Mouse (Mus musculus) urinary bladder, postnatal 4 days (tissue): ENCODE results near the gene Dram1.

Experiments
- DNase-seq, 2 experiments: peaks; one replicate each; pipeline ENCODE4 v3.0.0; 2021 to 2022; ENCODE audit warnings: low spot score in 2 of 2

Gene Dram1

GRCm38 (mm10) chr10:88350687-88351086 lies 28.2 kb downstream of the Dram1 start:
- DNase-seq, result no peak

- DNase-seq, result no peak
Observed at GRCm38 (mm10) chr10:88349800-88350199, 29.1 kb downstream of the Dram1 start.

GRCm38 (mm10) chr10:88346454-88347245 lies 32.2 kb downstream of the Dram1 start:
- no peak for DNase-seq

GRCm38 (mm10) chr10:88345899-88346401 lies 32.9 kb downstream of the Dram1 start:
- no peak for DNase-seq

GRCm38 (mm10) chr10:88341368-88341767 lies 37.5 kb downstream of the Dram1 start:
- no peak for DNase-seq

- DNase-seq, result no peak
Observed at GRCm38 (mm10) chr10:88340660-88341059, 38.2 kb downstream of the Dram1 start.

GRCm38 (mm10) chr10:88330695-88331094 lies 48.2 kb downstream of the Dram1 start:
- DNase-seq, result no peak

- no peak for DNase-seq
Observed at GRCm38 (mm10) chr10:88328056-88328450, 50.8 kb downstream of the Dram1 start.

GRCm38 (mm10) chr10:88327160-88328055 lies 51.5 kb downstream of the Dram1 start:
- DNase-seq, result peak; percentile 56 to 71

- DNase-seq, result no peak
Observed at GRCm38 (mm10) chr10:88321739-88322138, 57.1 kb downstream of the Dram1 start.

GRCm38 (mm10) chr10:88320714-88321416 lies 58.0 kb downstream of the Dram1 start:
- DNase-seq, result no peak

- DNase-seq, result no peak
Observed at GRCm38 (mm10) chr10:88318179-88318578, 60.7 kb downstream of the Dram1 start.

GRCm38 (mm10) chr10:88317151-88317550 lies 61.7 kb downstream of the Dram1 start:
- DNase-seq, result no peak

- no peak for DNase-seq
Observed at GRCm38 (mm10) chr10:88314841-88315240, 64.0 kb downstream of the Dram1 start.

- no peak for DNase-seq
Observed at GRCm38 (mm10) chr10:88309851-88310250, 69.0 kb downstream of the Dram1 start.

GRCm38 (mm10) chr10:88306235-88306634 lies 72.6 kb downstream of the Dram1 start:
- DNase-seq, result no peak

- DNase-seq, result peak; percentile 55 to 85
Observed at GRCm38 (mm10) chr10:88304302-88304701, 74.6 kb downstream of the Dram1 start.

GRCm38 (mm10) chr10:88303079-88303478 lies 75.8 kb downstream of the Dram1 start:
- DNase-seq, result no peak

- no peak for DNase-seq
Observed at GRCm38 (mm10) chr10:88301802-88302470, 76.9 kb downstream of the Dram1 start.

GRCm38 (mm10) chr10:88296991-88297390 lies 81.9 kb downstream of the Dram1 start:
- DNase-seq, result peak in 1 of 2 experiments; percentile 34

- DNase-seq, result no peak
Observed at GRCm38 (mm10) chr10:88295091-88295490, 83.8 kb downstream of the Dram1 start.
